Mouse (Mus musculus): ENCODE measurements around the gene Cisd3.

Gene Cisd3

GRCm38 (mm10) chr11:97682504-97683055 is 3.0 kb upstream of the Cisd3 start:
- CTCF ChIA-PET, result interaction anchor here (1.0 kb wide), 1 partner anchor 16 kb away, joined by 3 read pairs; no protein-coding TSS in a partner anchor

- CTCF ChIA-PET, result interaction anchor here (0.6 to 1.3 kb wide), 3 partner anchors 23 to 118 kb away, joined by 3 to 8 read pairs (median 6); no protein-coding TSS in a partner anchor
Observed at GRCm38 (mm10) chr11:97684063-97684680, 1.5 kb upstream of the Cisd3 start.

GRCm38 (mm10) chr11:97684766-97685165 is 860 bp upstream of the Cisd3 start:
- CTCF ChIA-PET, result interaction anchor here (1.0 to 1.3 kb wide), 2 partner anchors 24 to 26 kb away, joined by 6 to 8 read pairs; no protein-coding TSS in a partner anchor

- CTCF ChIA-PET, result interaction anchor here (0.6 to 1.2 kb wide), 2 partner anchors 40 to 378 kb away, joined by 3 to 21 read pairs; no protein-coding TSS in a partner anchor
Observed at GRCm38 (mm10) chr11:97686322-97686908, 789 bp downstream of the Cisd3 start.

GRCm38 (mm10) chr11:97687061-97687460 is 1.4 kb downstream of the Cisd3 start:
- CTCF ChIA-PET, result no interaction called here

- CTCF ChIA-PET, result interaction anchor here (0.6 to 1.0 kb wide), 3 partner anchors 35 to 191 kb away, joined by 3 to 5 read pairs (median 3); no protein-coding TSS in a partner anchor
Observed at GRCm38 (mm10) chr11:97689861-97690260, 4.2 kb downstream of the Cisd3 start.

GRCm38 (mm10) chr11:97694435-97694834 is 8.8 kb downstream of the Cisd3 start:
- CTCF ChIA-PET, result interaction anchor here (0.5 to 0.6 kb wide), 2 partner anchors 58 to 523 kb away, joined by 3 read pairs; no protein-coding TSS in a partner anchor

- CTCF ChIA-PET, result interaction anchor here (0.6 kb wide), 1 partner anchor 58 kb away, joined by 3 read pairs; no protein-coding TSS in a partner anchor
Observed at GRCm38 (mm10) chr11:97694921-97695711, 9.5 kb downstream of the Cisd3 start.

GRCm38 (mm10) chr11:97695712-97696401 is 10.2 kb downstream of the Cisd3 start:
- CTCF ChIA-PET, result interaction anchor here (0.6 kb wide), 1 partner anchor 296 kb away, joined by 3 read pairs; no protein-coding TSS in a partner anchor

DNA sequence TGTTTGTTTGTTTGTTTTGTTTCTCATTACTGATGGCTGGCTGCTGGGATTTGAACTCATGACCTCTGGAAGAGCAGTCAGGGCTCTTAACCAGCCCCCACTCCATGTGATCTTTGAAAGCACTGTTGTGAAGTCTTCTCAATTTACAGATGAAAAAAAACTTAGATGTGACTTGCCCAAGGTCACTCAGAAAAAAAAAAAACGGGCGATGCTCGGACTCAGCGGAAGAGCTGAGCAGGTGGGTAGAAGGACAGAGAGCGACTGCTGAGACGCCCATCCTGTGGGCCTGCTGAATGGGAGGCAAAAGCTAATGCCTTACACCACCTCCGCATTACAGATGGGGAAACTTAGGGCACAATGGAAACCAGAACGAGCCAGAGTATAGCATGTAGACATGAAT is 11.0 kb downstream of the Cisd3 start:
- CTCF ChIA-PET, result no interaction called here

GRCm38 (mm10) chr11:97697199-97697890 is 11.7 kb downstream of the Cisd3 start:
- CTCF ChIA-PET, result interaction anchor here (0.6 kb wide), 1 partner anchor 84 kb away, joined by 3 read pairs; no protein-coding TSS in a partner anchor

GRCm38 (mm10) chr11:97697891-97698529 is 12.4 kb downstream of the Cisd3 start:
- CTCF ChIA-PET, result interaction anchor here (0.6 to 1.5 kb wide), 2 partner anchors 16 to 83 kb away, joined by 3 read pairs; no protein-coding TSS in a partner anchor

DNA sequence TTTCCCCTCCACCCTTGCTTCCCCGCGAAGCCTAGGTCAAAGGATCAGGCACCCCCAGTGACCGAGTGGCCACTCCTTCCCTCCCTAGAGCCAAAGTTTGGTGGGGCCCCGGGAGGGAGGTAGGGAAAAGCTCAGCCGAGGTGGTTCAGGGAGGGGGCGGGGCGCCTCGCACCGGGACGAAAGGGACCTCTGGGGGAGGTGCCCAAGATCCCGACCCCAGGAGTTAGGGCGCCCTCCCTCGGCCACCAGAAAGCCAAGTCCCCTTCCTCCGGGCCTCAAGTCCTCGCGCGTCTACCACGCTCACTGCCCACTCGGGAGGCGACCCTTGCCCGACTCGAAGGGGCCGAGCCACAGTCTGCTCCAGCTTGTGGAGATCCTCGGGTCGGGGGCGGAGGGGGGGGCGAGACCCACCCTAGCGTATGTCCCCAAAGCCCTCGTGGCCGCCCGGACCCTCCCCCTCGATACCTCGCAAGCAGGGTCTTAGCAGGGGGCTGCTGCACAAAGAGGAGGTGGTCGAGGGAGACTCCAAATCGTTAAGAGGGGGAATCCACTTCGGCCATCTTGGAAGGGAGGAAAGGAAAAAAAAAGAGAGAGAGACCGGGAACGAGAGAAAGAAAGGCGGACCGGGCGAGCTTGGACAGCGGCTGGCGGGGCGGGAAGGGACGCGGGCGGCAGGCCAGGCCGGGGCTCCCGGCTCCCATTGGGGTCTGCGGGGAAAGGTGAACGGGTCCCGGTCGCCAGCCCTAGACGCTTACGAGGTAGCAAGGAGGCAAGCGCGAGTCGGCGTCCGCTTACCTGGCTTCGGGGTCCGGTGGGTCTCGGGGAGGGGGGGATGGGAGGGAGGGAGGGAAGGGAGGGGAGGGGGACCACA is 13.3 kb downstream of the Cisd3 start:
- CTCF ChIA-PET, result interaction anchor here (0.5 to 1.5 kb wide), 2 partner anchors 17 to 51 kb away, joined by 3 to 5 read pairs; no protein-coding TSS in a partner anchor

DNA sequence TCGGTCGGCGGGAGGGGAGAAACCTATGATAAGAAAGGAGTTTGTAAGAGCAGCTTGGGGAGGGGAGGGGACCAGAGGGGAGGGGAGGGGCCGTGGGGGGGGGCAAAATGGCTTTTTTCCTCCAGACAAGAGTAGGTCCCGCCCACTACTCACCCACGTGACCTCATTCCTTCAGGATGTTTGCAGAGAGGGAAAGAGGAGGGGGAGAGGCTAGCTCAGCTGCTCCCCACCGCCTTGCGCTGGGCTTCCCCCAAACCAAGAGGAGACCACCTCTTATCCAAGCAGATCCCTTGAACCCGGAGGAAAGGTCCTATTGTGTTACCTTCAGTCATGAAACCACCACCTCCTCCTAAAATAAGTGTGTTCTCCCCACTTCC is 14.0 kb downstream of the Cisd3 start:
- CTCF ChIA-PET, result interaction anchor here (1.5 kb wide), 1 partner anchor 17 kb away, joined by 3 read pairs; no protein-coding TSS in a partner anchor

DNA sequence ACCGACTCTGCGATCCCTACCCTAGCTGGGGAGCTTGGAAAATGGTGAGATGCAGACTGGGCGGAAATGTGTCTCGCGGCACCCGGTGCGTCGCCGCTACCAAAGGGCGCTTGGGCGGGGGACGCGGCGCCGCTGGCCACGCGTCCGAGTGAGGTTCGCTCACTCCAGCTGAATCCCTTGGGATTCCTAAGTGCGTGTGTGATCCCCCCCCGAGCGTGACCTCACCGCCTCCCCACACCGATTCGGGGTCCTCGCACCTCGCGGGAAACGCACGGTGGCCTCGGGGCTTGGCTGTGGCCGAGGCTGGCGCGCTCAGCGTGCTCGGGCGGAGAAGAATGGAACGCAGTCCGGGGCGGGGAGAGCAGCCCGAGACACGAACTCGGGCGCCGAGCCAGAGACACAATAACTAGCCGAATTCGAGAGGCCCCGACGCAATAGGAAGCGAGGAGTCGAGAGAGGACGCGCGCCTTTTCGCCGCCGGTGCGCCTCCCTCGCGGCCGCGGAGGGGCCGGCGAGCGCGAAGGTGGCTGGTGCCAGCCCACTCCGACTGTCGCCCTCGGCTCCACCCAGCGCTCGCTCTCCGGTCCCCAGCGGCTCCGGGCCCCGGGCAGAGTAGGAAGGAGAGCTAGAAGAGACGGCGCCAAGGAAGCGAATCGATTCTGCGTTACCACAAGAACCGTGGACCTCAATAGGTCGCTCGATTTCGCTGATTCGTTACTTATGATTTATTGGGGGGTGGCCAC is 14.5 kb downstream of the Cisd3 start, which contains the start of gene Pcgf2:
Gene Pcgf2 (minus strand): TSS at position 495 of the 743 bp plus-strand sequence.
- CTCF ChIA-PET, result interaction anchor here (0.6 kb wide), 1 partner anchor 1054 kb away, joined by 9 read pairs; no protein-coding TSS in a partner anchor

DNA sequence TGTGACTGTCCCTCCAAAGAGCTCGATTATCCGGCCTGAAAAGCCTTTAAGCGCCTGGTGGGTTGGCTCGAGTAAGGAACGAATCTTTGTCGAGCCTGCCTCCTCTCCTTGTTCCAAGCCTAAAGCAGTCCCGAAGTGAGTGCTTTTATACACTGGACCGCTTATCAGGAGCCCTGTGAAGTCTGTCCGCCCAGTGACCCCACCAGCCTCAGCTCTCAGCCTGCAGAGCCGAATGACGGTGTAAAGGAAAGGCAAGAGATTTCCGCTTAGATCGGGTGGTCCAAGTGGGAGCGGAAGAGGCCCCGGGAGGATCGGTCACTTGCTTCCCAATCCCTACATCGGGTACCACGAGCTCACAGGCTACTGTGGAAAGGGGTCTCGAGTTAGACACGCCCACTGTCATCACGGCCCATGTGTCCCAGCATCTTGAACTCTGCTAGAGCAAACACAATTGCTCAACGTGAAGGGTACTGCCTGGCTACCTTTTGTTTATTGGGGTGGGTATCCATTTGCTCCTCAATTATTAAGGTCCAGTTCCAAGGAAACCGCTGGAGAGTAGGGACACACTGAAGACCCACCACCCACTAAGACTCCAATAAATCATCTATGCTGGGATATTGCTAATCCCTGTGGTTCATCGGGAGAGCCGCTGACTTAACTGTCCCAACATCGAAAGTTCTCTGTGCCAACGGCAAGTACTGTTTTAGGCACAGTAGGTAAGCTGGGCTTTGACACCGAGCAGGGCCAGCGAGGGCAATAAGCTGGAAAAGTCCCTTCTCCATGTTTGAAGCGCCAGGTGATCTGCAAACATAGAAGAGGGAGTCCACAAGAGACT is 15.3 kb downstream of the Cisd3 start:
- CTCF ChIA-PET, result interaction anchor here (0.6 kb wide), 1 partner anchor 1055 kb away, joined by 9 read pairs; no protein-coding TSS in a partner anchor

Measured in spleen, embryonic (tissue).